Mouse (Mus musculus) lung, embryonic 14.5 days (tissue): ENCODE data around the gene Paxip1. TPM values are rescaled to one million over a fixed set of nuclear protein-coding genes. Genes with fewer than 3 reads are reported as not detected.

ENCODE experiments used
- ATAC-seq: fragments of 200-750 bp; cut with Nextera tagmentation; 2 replicates; pipeline ENCODE4 v1.8.0; 2017; ENCODE audit warnings: mild to moderate bottlenecking, moderate TSS enrichment, moderate library complexity; ENCODE audit not compliant: insufficient read depth
- DNase-seq: peaks from one replicate; pipeline ENCODE4 v3.0.0-alpha.2; 2015
- H3K27ac ChIP-seq: fragments of 300-500 bp; sonication (generic); 2 replicates; pipeline ENCODE4 v1.5.1; 2014; ENCODE audit warnings: low read depth, mild to moderate bottlenecking, moderate library complexity
- H3K27me3 ChIP-seq: fragments of 300-500 bp; sonication (generic); 2 replicates; pipeline ENCODE4 v1.6.1; 2014; ENCODE audit warnings: low read length, control low read depth; ENCODE audit not compliant: insufficient read depth
- H3K36me3 ChIP-seq: fragments of 300-500 bp; sonication (generic); 2 replicates; pipeline ENCODE4 v1.6.1; 2014; ENCODE audit warnings: control low read depth; ENCODE audit not compliant: insufficient read depth
- H3K4me1 ChIP-seq: fragments of 300-500 bp; sonication (generic); 2 replicates; pipeline ENCODE4 v1.6.1; 2014; ENCODE audit warnings: antibody characterized with exemption, control low read depth; ENCODE audit not compliant: insufficient read depth
- H3K4me2 ChIP-seq: fragments of 300-500 bp; sonication (generic); 2 replicates; pipeline ENCODE4 v1.6.1; 2014; ENCODE audit warnings: mild to moderate bottlenecking
- H3K4me3 ChIP-seq: fragments of 300-500 bp; sonication (generic); 2 replicates; pipeline ENCODE4 v1.5.1; 2014; ENCODE audit warnings: low read depth, low read length
- H3K9ac ChIP-seq: fragments of 300-500 bp; sonication (generic); 2 replicates; pipeline ENCODE4 v1.6.1; 2014
- H3K9me3 ChIP-seq: fragments of 300-500 bp; sonication (generic); 2 replicates; pipeline ENCODE4 v1.6.1; 2016; ENCODE audit warnings: low read depth, low read length, control low read depth
- CTCF ChIP-seq: IDR thresholded peaks from 2 replicates; pipeline ENCODE4 v1.5.1; 2016; ENCODE audit warnings: antibody characterized with exemption, low read depth
- WGBS: fragments of 180-500 bp; shearing (Covaris S2); extraction: QIAGEN DNeasy Blood & Tissue Kit; methylation state at CpG from one replicate; pipeline ENCODE4 v1.1.7; 2014; 5-methylcytosine and 5-hydroxymethylcytosine counted together
- polyA plus RNA-seq: library from polyadenylated mRNA; unstranded; fragments of >200 nt; fragmentation: Nextera tagmentation; extraction: Ambion mirVana; gene quantifications from 2 replicates; pipeline ENCODE4 v1.2.1, GENCODE M21; 2014

Gene Paxip1
- polyA plus RNA-seq, 1 experiment from 2014 or later, result 56.8 TPM

- Histone ChIP-seq H3K9me3 (no peaks in the 10 kb centered on the region), H3K27me3 (no peaks in the 10 kb centered on the region), H3K36me3 (peaks cover 6% of the 10 kb centered on the region; the same call in 1 of the 2 replicates), H3K4me1 (no peaks in the 10 kb centered on the region), H3K4me2 (no peak overlapping the region), H3K4me3 (no peak overlapping the region), H3K27ac (no peak overlapping the region), H3K9ac (no peak overlapping the region)
- ATAC-seq (no peak), DNase-seq (peak; percentile 74)
- TF ChIP-seq CTCF, result peak; percentile 80
- 9% methylated on average over 1 of the region's 1 CpGs for WGBS
Measured at GRCm38 (mm10) chr5:27793923-27794322, 2.4 kb upstream of the Paxip1 start.

DNA sequence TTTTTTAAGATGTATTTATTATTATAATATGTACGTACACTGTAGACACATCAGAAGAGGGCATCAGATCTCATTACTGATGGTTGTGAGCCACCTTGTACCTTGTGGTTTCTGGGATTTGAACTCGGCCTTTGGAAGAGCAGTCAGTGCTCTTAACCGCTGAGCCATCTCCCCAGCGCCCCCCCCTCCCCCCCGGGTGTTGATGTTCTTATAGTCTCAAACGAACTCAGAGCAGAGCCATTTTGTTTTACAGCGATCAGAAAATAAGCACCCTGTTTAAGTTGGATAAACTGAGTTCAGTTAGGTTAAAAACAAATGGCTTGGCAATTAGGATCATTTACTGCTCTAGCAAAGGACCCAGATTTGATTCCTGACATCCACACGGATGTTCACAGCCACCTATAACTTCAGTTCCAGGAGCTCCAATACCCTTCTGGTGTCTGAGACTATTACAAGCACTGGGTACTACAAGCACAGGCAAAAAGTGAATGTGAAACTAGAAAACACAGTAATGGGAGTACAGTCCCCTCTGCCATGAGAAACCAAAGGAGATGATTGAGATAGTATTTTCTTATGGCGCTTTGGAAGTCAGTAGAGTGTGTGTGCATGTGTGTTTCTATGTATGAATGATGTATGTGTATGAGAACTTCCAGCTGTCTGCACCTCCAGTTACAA is 1.2 kb upstream of the Paxip1 start:
- H3K4me1 ChIP-seq, result no peaks in the 10 kb centered on the region
- 43% methylated on average over 9 of the region's 9 CpGs for WGBS
- no peaks in the 10 kb centered on the region for H3K9me3 ChIP-seq
- H3K27me3 ChIP-seq, result no peaks in the 10 kb centered on the region
- H3K36me3 ChIP-seq, result peaks cover 19% of the 10 kb centered on the region
- peak overlapping the region; percentile 70 for H3K4me2 ChIP-seq
- no peak for DNase-seq
- no peak for ATAC-seq
- TF ChIP-seq CTCF, result no peak
- no peak overlapping the region for H3K27ac ChIP-seq
- peak overlapping the region; percentile 77 for H3K4me3 ChIP-seq
- no peak overlapping the region; the same call in 1 of the 2 replicates for H3K9ac ChIP-seq

- WGBS, result 13% methylated on average over 8 of the region's 8 CpGs
- H3K36me3 ChIP-seq, result peaks cover 24% of the 10 kb centered on the region
- H3K27me3 ChIP-seq, result no peaks in the 10 kb centered on the region
- TF ChIP-seq CTCF, result no peak
- H3K9ac ChIP-seq, result peak overlapping the region; percentile 75
- peak overlapping the region; percentile 70 for H3K4me2 ChIP-seq
- peak overlapping the region; percentile 92 for H3K27ac ChIP-seq
- H3K9me3 ChIP-seq, result no peaks in the 10 kb centered on the region
- ATAC-seq (no peak), DNase-seq (no peak)
- no peaks in the 10 kb centered on the region for H3K4me1 ChIP-seq
- H3K4me3 ChIP-seq, result peak overlapping the region; percentile 77
Measured at GRCm38 (mm10) chr5:27792173-27792470, 631 bp upstream of the Paxip1 start.

GRCm38 (mm10) chr5:27790910-27791288 is 592 bp downstream of the Paxip1 start:
- Histone ChIP-seq H3K4me3 (peak overlapping the region; percentile 77), H3K9ac (peak overlapping the region; percentile 75), H3K9me3 (no peaks in the 10 kb centered on the region), H3K27me3 (no peaks in the 10 kb centered on the region), H3K36me3 (peaks cover 35% of the 10 kb centered on the region), H3K27ac (peak overlapping the region; percentile 92), H3K4me1 (no peaks in the 10 kb centered on the region), H3K4me2 (peak overlapping the region; percentile 70)
- DNase-seq, result peak; percentile 86
- TF ChIP-seq CTCF, result no peak
- under 1% methylated on average over 47 of the region's 47 CpGs for WGBS
- peak; percentile 83 for ATAC-seq

DNA sequence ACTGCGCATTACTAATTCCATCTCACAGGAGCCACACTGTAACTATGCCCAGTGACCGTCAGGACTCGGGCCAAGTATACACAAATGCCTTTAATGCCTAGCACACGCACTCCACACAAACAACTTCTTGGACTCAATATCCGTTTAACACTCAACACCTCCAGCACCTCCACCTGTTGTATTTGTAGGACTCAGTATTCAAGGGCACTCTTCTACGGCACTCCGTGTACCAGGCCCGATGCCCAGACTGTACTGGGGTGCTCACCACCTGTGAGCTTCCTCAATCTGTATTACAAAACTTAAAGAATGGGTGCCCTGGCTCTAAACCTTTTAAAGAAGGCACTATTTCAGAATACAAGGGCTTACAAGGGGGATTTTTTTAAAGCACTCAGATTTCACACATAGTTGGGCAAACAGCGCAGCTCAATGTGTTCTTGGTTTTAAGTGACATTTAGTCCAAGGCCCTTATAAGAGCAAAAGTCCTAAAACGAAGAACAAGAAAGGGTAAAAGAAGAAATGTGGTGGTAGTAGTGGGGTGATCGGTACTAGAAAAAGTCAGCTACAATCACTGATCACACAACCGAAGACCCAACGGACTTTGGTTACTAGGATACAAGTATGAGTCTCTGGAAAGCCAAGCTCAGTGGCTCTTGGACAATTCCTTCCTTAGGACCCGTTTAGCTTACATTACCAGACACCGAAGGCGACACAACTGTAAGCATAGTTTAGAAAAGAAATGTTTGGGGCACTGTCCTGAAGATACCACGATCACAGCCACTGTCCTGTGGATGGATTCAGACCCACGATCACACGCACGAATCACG is 1.2 kb downstream of the Paxip1 start:
- 16% methylated on average over 21 of the region's 21 CpGs for WGBS
- Histone ChIP-seq H3K36me3 (peaks cover 40% of the 10 kb centered on the region), H3K9me3 (no peaks in the 10 kb centered on the region), H3K9ac (peak overlapping the region; percentile 75), H3K4me3 (peak overlapping the region; percentile 77), H3K4me2 (peak overlapping the region; percentile 70), H3K27ac (peak overlapping the region; percentile 92; the same call in 1 of the 2 replicates), H3K4me1 (no peaks in the 10 kb centered on the region), H3K27me3 (no peaks in the 10 kb centered on the region)
- peak; percentile 41 for DNase-seq
- no peak for ATAC-seq
- TF ChIP-seq CTCF, result no peak

DNA sequence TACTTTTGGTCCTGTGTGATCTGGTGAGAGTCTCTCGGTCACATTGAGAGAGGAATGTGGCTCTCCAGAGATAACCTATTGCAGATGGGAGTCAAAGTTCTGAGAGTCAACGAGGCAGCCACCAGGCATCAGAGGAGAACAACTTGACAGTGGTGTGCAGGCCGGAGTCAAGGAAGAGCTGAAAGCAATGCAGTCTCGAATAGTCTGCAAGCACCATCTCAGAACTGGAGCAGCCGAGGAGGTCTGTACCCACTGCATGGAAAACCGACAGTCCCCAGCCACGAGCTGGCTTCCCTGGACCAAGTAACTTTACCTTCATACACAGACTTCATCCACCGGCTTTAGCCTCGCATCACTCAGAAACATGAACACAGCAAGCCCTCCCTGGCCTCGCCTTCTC is 1.9 kb downstream of the Paxip1 start:
- peaks cover 47% of the 10 kb centered on the region for H3K36me3 ChIP-seq
- TF ChIP-seq CTCF, result no peak
- no peak for DNase-seq
- peak overlapping the region; percentile 77 for H3K4me3 ChIP-seq
- no peaks in the 10 kb centered on the region for H3K27me3 ChIP-seq
- H3K4me1 ChIP-seq, result no peaks in the 10 kb centered on the region
- H3K27ac ChIP-seq, result no peak overlapping the region
- 57% methylated on average over 10 of the region's 10 CpGs for WGBS
- peak overlapping the region; percentile 75 for H3K9ac ChIP-seq
- H3K9me3 ChIP-seq, result no peaks in the 10 kb centered on the region
- peak overlapping the region; percentile 70 for H3K4me2 ChIP-seq
- no peak for ATAC-seq

DNA sequence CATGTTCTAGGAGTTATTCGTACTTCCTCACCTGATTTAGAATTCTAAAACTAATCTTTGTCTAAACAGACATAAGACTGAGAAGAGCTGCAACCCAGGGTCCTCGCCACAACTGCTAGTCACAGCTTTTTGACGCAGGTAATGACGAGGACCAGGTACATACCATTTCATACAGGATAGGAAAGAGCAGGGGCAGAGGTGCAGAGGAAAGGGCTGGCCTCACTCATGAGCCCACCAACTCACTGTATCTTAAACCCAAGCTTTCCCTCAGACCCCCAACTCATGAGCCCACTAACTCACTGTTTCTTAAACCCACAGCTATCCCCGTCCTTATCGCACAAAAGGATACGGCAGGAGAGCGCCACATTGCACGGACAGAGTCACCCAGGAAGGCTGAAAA is 8.1 kb downstream of the Paxip1 start:
- H3K36me3 ChIP-seq, result peaks cover 88% of the 10 kb centered on the region
- no peak for TF ChIP-seq CTCF
- WGBS, result 92% methylated on average over 9 of the region's 9 CpGs

More for the DNA sequence above, 8.1 kb downstream of the Paxip1 start:
- Histone ChIP-seq H3K9ac (no peak overlapping the region), H3K4me1 (no peaks in the 10 kb centered on the region), H3K9me3 (no peaks in the 10 kb centered on the region), H3K4me2 (no peak overlapping the region), H3K27ac (no peak overlapping the region), H3K27me3 (no peaks in the 10 kb centered on the region), H3K4me3 (no peak overlapping the region)
- ATAC-seq (no peak), DNase-seq (no peak)
